Mouse (Mus musculus): ENCODE data around the gene Olfr743. TPM values are rescaled to one million over a fixed set of nuclear protein-coding genes. Genes with fewer than 3 reads are reported as not detected.
"Not testable (repeated sequence)": the region's sequence is repeated elsewhere in the genome, so short reads cannot be mapped to it uniquely, and the experiment has no call there.

Gene Olfr743
- not detected for total RNA-seq (2021)

DNA sequence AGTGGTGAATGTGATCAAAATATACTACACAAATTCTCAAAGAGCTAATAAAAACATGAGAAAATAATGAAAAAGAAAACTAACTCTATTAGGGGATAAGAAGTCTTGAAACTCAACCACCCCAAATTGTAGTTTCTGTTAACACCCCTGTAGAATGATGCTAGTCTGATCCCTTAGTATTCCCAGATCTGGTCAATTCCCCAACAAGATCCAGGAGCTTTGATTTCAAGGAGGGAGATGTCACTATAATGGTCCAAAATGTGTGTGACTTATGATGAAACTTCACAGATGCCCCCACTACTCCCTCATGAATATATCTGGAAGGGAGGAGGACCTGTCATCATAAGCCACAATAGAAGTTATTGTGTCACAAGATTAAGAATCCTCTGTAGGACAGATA lies at the start of gene Olfr743:
TSS of gene Olfr743 (plus strand) at position 301 of the 400 bp plus-strand sequence.
- DNase-seq, result no peak
- intact Hi-C loops (cut with DNase I), result no loop called here

- DNase-seq, result no peak
- intact Hi-C loops (cut with DNase I), result no loop called here
Measured at GRCm38 (mm10) chr14:50472438-50472837, 49.2 kb upstream of the Olfr743 start, which contains the start of gene Olfr741. Gene Olfr741, plus strand, starts transcription at chr14:50472738.

DNA sequence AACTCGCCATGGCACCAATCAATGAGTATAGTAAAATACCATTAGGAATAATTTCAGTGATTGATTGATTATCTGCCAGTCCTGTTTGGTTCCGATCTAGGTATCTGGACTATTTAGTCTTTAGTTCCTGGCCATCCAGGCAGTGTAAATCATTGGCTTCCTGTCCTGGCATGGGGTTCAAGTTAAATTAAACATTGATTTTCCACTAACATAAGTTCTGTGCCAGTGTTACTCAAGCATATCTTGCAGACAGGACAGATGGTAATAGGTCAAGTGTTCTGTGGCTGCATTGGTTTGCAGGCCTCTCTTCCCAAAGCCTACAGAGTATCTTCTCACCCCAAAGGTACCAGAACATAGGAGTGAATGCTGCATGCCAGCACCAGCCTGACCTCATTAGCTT lies 43.2 kb upstream of the Olfr743 start:
- DNase-seq, result no peak
- intact Hi-C loops (cut with DNase I), result no loop called here

GRCm38 (mm10) chr14:50503300-50503699 lies 18.3 kb upstream of the Olfr743 start, which contains the start of gene Olfr742:
Gene Olfr742, plus strand, starts transcription at chr14:50503600.
- no peak for DNase-seq
- intact Hi-C loops (cut with DNase I), result no loop called here

- intact Hi-C loops (cut with DNase I), result no loop called here
- DNase-seq, result no peak
Measured at GRCm38 (mm10) chr14:50552734-50553133, 31.1 kb downstream of the Olfr743 start.

DNA sequence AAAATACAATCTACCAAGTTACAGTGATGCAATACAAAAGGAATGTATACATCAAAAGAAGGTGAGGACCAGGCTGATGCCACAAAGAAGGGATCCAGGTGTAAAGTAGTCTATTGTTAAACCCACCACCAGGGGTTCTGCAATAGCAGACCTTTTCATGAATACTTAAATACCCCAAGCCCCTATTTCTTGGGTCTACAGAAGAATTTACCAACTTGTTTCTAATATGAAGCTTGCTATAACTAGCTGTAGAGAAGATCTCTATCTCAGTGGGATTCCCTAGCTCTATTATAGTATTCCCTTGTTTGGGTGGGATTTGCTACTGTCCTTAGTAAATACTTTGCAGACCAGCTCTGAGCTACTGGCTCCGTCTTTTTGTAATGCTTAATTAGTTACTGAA lies 51.4 kb downstream of the Olfr743 start:
- intact Hi-C loops (cut with DNase I); DNase-seq: not testable (repeated sequence)

Other genes with a start within 250 kb of the Olfr743 start
- not detected for gene Olfr732, start 237.6 kb upstream of the Olfr743 start, total RNA-seq (2021)
- gene Olfr733, start 220.3 kb upstream of the Olfr743 start, total RNA-seq (2021), result not detected
- not detected for gene Olfr734, start 195.1 kb upstream of the Olfr743 start, total RNA-seq (2021)
- gene Olfr735, start 173.0 kb upstream of the Olfr743 start, total RNA-seq (2021), result under 1 TPM in 1 of 2 experiments, not detected in 1; 0.08 TPM
- not detected for gene Tlr11, start 163.9 kb upstream of the Olfr743 start, total RNA-seq (2021)
- not detected for gene Olfr736, start 140.7 kb upstream of the Olfr743 start, total RNA-seq (2021)
- not detected for gene Olfr738, start 114.3 kb upstream of the Olfr743 start, total RNA-seq (2021)
- not detected for gene Olfr739, start 103.2 kb upstream of the Olfr743 start, total RNA-seq (2021)
- not detected for gene Olfr740, start 76.3 kb upstream of the Olfr743 start, total RNA-seq (2021)
- not detected for gene Olfr741, start 49.1 kb upstream of the Olfr743 start, total RNA-seq (2021)
- not detected for gene Olfr742, start 18.2 kb upstream of the Olfr743 start, total RNA-seq (2021)
- gene Olfr744, start 93.0 kb downstream of the Olfr743 start, total RNA-seq (2021), result not detected
- gene Olfr745, start 117.5 kb downstream of the Olfr743 start, total RNA-seq (2021), result not detected
- gene Olfr746, start 125.2 kb downstream of the Olfr743 start, total RNA-seq (2021), result not detected
- not detected for gene Olfr747, start 171.4 kb downstream of the Olfr743 start, total RNA-seq (2021)
- gene Olfr748, start 185.5 kb downstream of the Olfr743 start, total RNA-seq (2021), result not detected
- not detected for gene Olfr749, start 223.3 kb downstream of the Olfr743 start, total RNA-seq (2021)